Mouse (Mus musculus) embryonic facial prominence, embryonic 12.5 days (tissue): ENCODE results near the gene Tmsb10. TPM values are rescaled to one million over a fixed set of nuclear protein-coding genes. Genes with fewer than 3 reads are reported as not detected.
A peak's percentile ranks its signal among the peaks of the same experiment; 100 is the strongest.

Source experiments
- ATAC-seq: fragments of 200-750 bp; cut with Nextera tagmentation; 2 replicates; pipeline ENCODE4 v1.8.0; 2017; ENCODE audit not compliant: insufficient number of reproducible peaks, insufficient read depth, low FRiP score, low TSS enrichment
- H3K27ac ChIP-seq: fragments of 300-500 bp; sonication (generic); 2 replicates; pipeline ENCODE4 v1.5.1; 2016; ENCODE audit warnings: mild to moderate bottlenecking
- H3K27me3 ChIP-seq: fragments of 300-500 bp; sonication (generic); 2 replicates; pipeline ENCODE4 v1.6.1; 2016; ENCODE audit warnings: mild to moderate bottlenecking, moderate library complexity
- H3K36me3 ChIP-seq: fragments of 300-500 bp; sonication (generic); 2 replicates; pipeline ENCODE4 v1.6.1; 2016; ENCODE audit warnings: mild to moderate bottlenecking
- H3K4me1 ChIP-seq: fragments of 300-500 bp; sonication (generic); 2 replicates; pipeline ENCODE4 v1.6.1; 2016
- H3K4me2 ChIP-seq: fragments of 300-500 bp; sonication (generic); replicated peaks from 2 replicates; pipeline ENCODE4 v1.6.1; 2016; ENCODE audit warnings: mild to moderate bottlenecking, moderate library complexity
- H3K4me3 ChIP-seq: fragments of 300-500 bp; sonication (generic); 2 replicates; pipeline ENCODE4 v1.5.1; 2016; ENCODE audit warnings: mild to moderate bottlenecking
- H3K9ac ChIP-seq: fragments of 300-500 bp; sonication (generic); 2 replicates; pipeline ENCODE4 v1.6.1; 2016; ENCODE audit warnings: mild to moderate bottlenecking, moderate library complexity
- H3K9me3 ChIP-seq: fragments of 300-500 bp; sonication (generic); 2 replicates; pipeline ENCODE4 v1.6.1; 2016; ENCODE audit warnings: mild to moderate bottlenecking, moderate library complexity
- WGBS: fragments of 180-500 bp; shearing (Covaris S2); methylation state at CpG from one replicate; pipeline ENCODE4 v1.1.7; 2016; 5-methylcytosine and 5-hydroxymethylcytosine counted together
- polyA plus RNA-seq: library from polyadenylated mRNA; unstranded; fragments of >200 nt; fragmentation: Nextera tagmentation; extraction: Ambion mirVana; gene quantifications from 2 replicates; pipeline ENCODE4 v1.2.1, GENCODE M21; 2016

Gene Tmsb10
- polyA plus RNA-seq = 3,988 and 4,068 TPM in 2 replicates

DNA sequence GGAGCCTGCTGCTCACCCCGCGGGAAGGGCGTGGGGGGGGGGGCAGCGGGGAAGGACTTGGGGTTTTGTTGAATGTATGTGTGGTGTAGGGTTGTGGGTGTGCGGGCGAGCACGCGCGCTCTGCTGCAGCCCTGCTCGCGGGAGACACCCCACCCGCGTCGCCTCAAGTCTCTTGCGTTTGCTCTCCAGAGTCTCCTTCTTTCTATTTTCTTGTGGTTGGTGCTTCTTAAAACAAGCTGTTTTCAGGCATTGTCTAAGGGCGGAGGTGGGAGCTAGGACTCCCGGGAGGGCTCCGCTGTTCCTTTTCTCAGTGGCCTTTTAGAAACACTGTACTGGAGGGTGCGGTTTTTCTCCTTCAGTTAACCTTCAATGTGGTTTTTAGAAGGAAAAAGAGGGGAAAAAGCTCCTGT lies at the start of gene Tmsb10:
Gene Tmsb10 (minus strand): TSS at position 87 of the 410 bp plus-strand sequence.
- WGBS = under 1% methylated on average over 17 of the region's 19 CpGs
- peak; percentile 37; the same call in 1 of the 2 replicates for ATAC-seq

GRCm38 (mm10) chr6:73003601-73004000 lies 45.1 kb upstream of the Tmsb10 start:
- H3K4me1 ChIP-seq = no peaks in the 10 kb centered on the region
- 72% methylated on average over 5 of the region's 5 CpGs for WGBS

More for the DNA sequence above, at the start of gene Tmsb10:
- no peaks in the 10 kb centered on the region for H3K9me3 ChIP-seq
- H3K4me2 ChIP-seq = peak within 1 kb of the TSS; percentile 84
- H3K36me3 ChIP-seq = no peaks in the 10 kb centered on the region
- H3K4me3 ChIP-seq = peak within 1 kb of the TSS; percentile 87
- H3K27ac ChIP-seq = peak within 1 kb of the TSS; percentile 89
- peak within 1 kb of the TSS; percentile 99 for H3K9ac ChIP-seq
- no peaks in the 10 kb centered on the region for H3K27me3 ChIP-seq
- H3K4me1 ChIP-seq = peaks cover 23% of the 10 kb centered on the region

GRCm38 (mm10) chr6:73002391-73002790 lies 43.8 kb upstream of the Tmsb10 start:
- H3K9ac ChIP-seq = no peak overlapping the region
- no peak overlapping the region for H3K4me3 ChIP-seq
- no peak overlapping the region for H3K4me2 ChIP-seq
- ATAC-seq = no peak
- no peaks in the 10 kb centered on the region for H3K9me3 ChIP-seq
- no peaks in the 10 kb centered on the region for H3K27me3 ChIP-seq
- H3K4me1 ChIP-seq = no peaks in the 10 kb centered on the region
- no peak overlapping the region for H3K27ac ChIP-seq
- H3K36me3 ChIP-seq = no peaks in the 10 kb centered on the region
- 46% methylated on average over 1 of the region's 1 CpGs for WGBS

More at GRCm38 (mm10) chr6:73003601-73004000, 45.1 kb upstream of the Tmsb10 start:
- H3K36me3 ChIP-seq = no peaks in the 10 kb centered on the region
- H3K9me3 ChIP-seq = no peaks in the 10 kb centered on the region
- no peak overlapping the region for H3K27ac ChIP-seq
- no peaks in the 10 kb centered on the region for H3K27me3 ChIP-seq
- ATAC-seq = no peak
- H3K4me3 ChIP-seq = no peak overlapping the region
- no peak overlapping the region for H3K4me2 ChIP-seq
- H3K9ac ChIP-seq = no peak overlapping the region

GRCm38 (mm10) chr6:72998809-72999208 lies 40.3 kb upstream of the Tmsb10 start:
- H3K4me2 ChIP-seq = no peak overlapping the region
- no peak for ATAC-seq
- no peaks in the 10 kb centered on the region for H3K4me1 ChIP-seq
- H3K4me3 ChIP-seq = no peak overlapping the region
- no peak overlapping the region for H3K27ac ChIP-seq
- H3K9me3 ChIP-seq = no peaks in the 10 kb centered on the region
- H3K27me3 ChIP-seq = no peaks in the 10 kb centered on the region
- H3K9ac ChIP-seq = no peak overlapping the region
- H3K36me3 ChIP-seq = no peaks in the 10 kb centered on the region
- 83% methylated on average over 1 of the region's 1 CpGs for WGBS

- 77% methylated on average over 5 of the region's 5 CpGs for WGBS
- no peak overlapping the region for H3K4me2 ChIP-seq
- H3K27me3 ChIP-seq = no peaks in the 10 kb centered on the region
- no peak for ATAC-seq
- H3K9me3 ChIP-seq = no peaks in the 10 kb centered on the region
- no peaks in the 10 kb centered on the region for H3K4me1 ChIP-seq
- H3K27ac ChIP-seq = no peak overlapping the region
- H3K4me3 ChIP-seq = no peak overlapping the region
- H3K9ac ChIP-seq = no peak overlapping the region
- no peaks in the 10 kb centered on the region for H3K36me3 ChIP-seq
Observed at GRCm38 (mm10) chr6:72993688-72994082, 35.1 kb upstream of the Tmsb10 start.

GRCm38 (mm10) chr6:72993054-72993687 lies 34.6 kb upstream of the Tmsb10 start:
- Histone ChIP-seq H3K4me2 (no peak overlapping the region), H3K27me3 (no peaks in the 10 kb centered on the region), H3K4me1 (no peaks in the 10 kb centered on the region), H3K9me3 (no peaks in the 10 kb centered on the region), H3K9ac (no peak overlapping the region), H3K36me3 (no peaks in the 10 kb centered on the region), H3K27ac (no peak overlapping the region), H3K4me3 (no peak overlapping the region)
- ATAC-seq = no peak
- 59% methylated on average over 8 of the region's 8 CpGs for WGBS

DNA sequence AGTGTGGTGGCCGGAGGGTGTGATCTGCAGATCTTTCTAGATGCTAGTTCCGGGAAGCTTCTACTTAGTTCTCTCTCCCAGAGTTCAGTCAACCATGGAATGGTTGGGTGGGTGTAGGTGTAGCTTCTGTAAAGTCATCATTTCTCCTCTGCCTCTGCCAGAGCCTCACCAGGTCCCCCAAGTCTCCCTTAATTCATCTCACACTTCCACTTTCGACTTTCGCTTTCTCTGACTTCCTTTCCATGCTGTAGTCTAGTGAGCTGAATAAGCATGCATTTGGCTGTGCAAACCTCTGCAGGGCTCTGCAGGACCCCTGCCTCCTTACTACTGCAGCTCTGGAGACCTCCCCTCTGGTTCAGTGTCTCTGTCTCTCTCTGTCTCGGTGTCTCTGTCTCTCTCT lies 31.7 kb upstream of the Tmsb10 start:
- Histone ChIP-seq H3K4me3 (no peak overlapping the region), H3K36me3 (no peaks in the 10 kb centered on the region), H3K9ac (no peak overlapping the region), H3K4me1 (no peaks in the 10 kb centered on the region), H3K9me3 (no peaks in the 10 kb centered on the region), H3K4me2 (no peak overlapping the region), H3K27ac (no peak overlapping the region), H3K27me3 (no peaks in the 10 kb centered on the region)
- 87% methylated on average over 5 of the region's 5 CpGs for WGBS
- no peak for ATAC-seq

- H3K4me2 ChIP-seq = no peak overlapping the region
- H3K9me3 ChIP-seq = no peaks in the 10 kb centered on the region
- H3K4me3 ChIP-seq = no peak overlapping the region
- no peaks in the 10 kb centered on the region for H3K4me1 ChIP-seq
- H3K27me3 ChIP-seq = no peaks in the 10 kb centered on the region
- no peaks in the 10 kb centered on the region for H3K36me3 ChIP-seq
- peak; percentile 83 for ATAC-seq
- 36% methylated on average over 7 of the region's 7 CpGs for WGBS
- H3K9ac ChIP-seq = no peak overlapping the region
- no peak overlapping the region for H3K27ac ChIP-seq
Observed at GRCm38 (mm10) chr6:72989028-72989736, 30.6 kb upstream of the Tmsb10 start.

DNA sequence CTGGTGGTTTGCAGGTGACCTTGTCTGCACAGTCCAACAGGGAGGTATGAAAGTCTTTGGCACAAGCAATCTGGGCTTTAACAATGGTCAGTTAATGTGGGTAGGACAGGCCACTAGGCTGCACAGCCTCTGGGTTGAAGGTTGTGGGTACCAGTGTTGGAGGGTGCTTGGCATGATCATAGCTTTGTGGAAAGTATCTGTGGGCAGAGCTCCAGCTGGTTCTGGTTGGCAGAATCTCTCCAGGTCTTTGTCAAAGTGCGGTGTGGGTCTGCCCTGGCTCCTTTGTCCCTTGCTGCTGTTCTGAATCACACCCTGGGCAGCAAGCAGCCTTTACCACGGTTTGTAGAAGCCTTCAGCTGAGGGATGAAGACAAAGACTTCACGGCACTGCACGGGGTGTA lies 24.0 kb upstream of the Tmsb10 start:
- ATAC-seq = no peak

DNA sequence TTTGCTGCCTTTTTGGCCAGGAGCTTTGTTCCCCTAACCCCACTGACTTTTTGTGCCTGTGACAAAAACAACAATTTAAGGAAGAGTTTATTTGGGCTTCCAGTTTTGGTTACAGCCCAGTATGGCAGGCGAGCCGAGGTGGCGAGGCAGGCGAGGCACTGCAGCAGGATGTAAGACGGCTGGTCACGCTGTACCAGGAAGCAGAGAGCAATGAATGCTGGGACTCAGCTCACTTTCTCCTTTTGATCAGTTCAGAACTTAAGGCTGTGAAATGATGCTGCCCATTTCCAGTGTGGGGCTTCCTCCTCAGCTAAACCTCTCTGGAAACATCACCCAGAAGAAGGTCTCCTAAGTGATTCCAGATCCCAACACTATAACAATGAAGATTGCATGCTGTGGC lies 23.3 kb upstream of the Tmsb10 start:
- Histone ChIP-seq H3K9me3 (no peaks in the 10 kb centered on the region), H3K36me3 (no peaks in the 10 kb centered on the region), H3K4me1 (peaks cover 16% of the 10 kb centered on the region), H3K4me3 (no peak overlapping the region), H3K4me2 (no peak overlapping the region), H3K27me3 (no peaks in the 10 kb centered on the region), H3K9ac (no peak overlapping the region), H3K27ac (peak overlapping the region; percentile 59)
- no peak for ATAC-seq
- 45% methylated on average over 6 of the region's 6 CpGs for WGBS

More for the DNA sequence above, 24.0 kb upstream of the Tmsb10 start:
- Histone ChIP-seq H3K27ac (peak overlapping the region; percentile 59; the same call in 1 of the 2 replicates), H3K4me3 (no peak overlapping the region), H3K9me3 (no peaks in the 10 kb centered on the region), H3K36me3 (no peaks in the 10 kb centered on the region), H3K4me1 (peaks cover 16% of the 10 kb centered on the region), H3K27me3 (no peaks in the 10 kb centered on the region), H3K4me2 (no peak overlapping the region), H3K9ac (no peak overlapping the region)
- WGBS = 71% methylated on average over 4 of the region's 4 CpGs

- 0 out of 2 replicates have a peak overlapping the region, but pooled peaks have one; percentile 6 for H3K4me2 ChIP-seq
- H3K9ac ChIP-seq = no peak overlapping the region
- no peaks in the 10 kb centered on the region for H3K27me3 ChIP-seq
- peak; percentile 80 for ATAC-seq
- 16% methylated on average over 9 of the region's 9 CpGs for WGBS
- peaks cover 16% of the 10 kb centered on the region for H3K4me1 ChIP-seq
- H3K27ac ChIP-seq = peak overlapping the region; percentile 59
- H3K36me3 ChIP-seq = no peaks in the 10 kb centered on the region
- H3K4me3 ChIP-seq = no peak overlapping the region
- no peaks in the 10 kb centered on the region for H3K9me3 ChIP-seq
Observed at GRCm38 (mm10) chr6:72981124-72981651, 22.6 kb upstream of the Tmsb10 start.

- no peak overlapping the region for H3K4me2 ChIP-seq
Observed at GRCm38 (mm10) chr6:72976866-72977265, 18.3 kb upstream of the Tmsb10 start.

More at GRCm38 (mm10) chr6:72976866-72977265, 18.3 kb upstream of the Tmsb10 start:
- H3K27me3 ChIP-seq = no peaks in the 10 kb centered on the region
- H3K4me3 ChIP-seq = no peak overlapping the region
- H3K9ac ChIP-seq = no peak overlapping the region
- no peaks in the 10 kb centered on the region for H3K9me3 ChIP-seq
- 83% methylated on average over 2 of the region's 2 CpGs for WGBS
- peaks cover 10% of the 10 kb centered on the region for H3K4me1 ChIP-seq
- no peak overlapping the region for H3K27ac ChIP-seq
- no peaks in the 10 kb centered on the region for H3K36me3 ChIP-seq
- ATAC-seq = no peak
